Mouse (Mus musculus): ENCODE measurements around the gene Sh2d7.

Gene Sh2d7

GRCm38 (mm10) chr9:54538684-54539083, at the start of gene Sh2d7:
Gene Sh2d7, plus strand, starts transcription at chr9:54538984.
- no peak for DNase-seq (ENCODE audit: low read depth, low spot score)

DNA sequence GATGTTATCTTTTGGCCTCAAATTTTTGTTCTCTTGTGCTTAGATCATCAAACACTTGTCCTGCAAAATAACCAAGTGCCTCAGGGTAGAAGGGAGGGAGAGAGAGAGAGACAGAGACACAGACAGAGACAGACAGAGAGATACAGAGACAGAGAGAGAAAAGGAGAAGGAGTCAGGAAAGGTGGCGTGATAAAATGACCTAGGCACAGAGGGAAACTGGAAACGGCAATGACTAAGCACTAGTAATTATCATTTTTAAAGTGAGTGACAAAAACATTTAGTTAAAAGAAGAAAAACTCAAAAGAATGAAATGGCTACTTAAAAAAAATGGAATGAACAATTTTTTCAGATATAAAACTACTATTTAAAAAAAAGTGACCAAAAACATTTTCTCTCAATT, 49.2 kb upstream of the Sh2d7 start:
- DNase-seq (ENCODE audit: low read depth, low spot score), result no peak

- DNase-seq (ENCODE audit: low read depth, low spot score), result no peak
Observed at GRCm38 (mm10) chr9:54490431-54490830, 48.4 kb upstream of the Sh2d7 start.

- DNase-seq (ENCODE audit: low read depth, low spot score), result no peak
Observed at GRCm38 (mm10) chr9:54499291-54499690, 39.5 kb upstream of the Sh2d7 start.

DNA sequence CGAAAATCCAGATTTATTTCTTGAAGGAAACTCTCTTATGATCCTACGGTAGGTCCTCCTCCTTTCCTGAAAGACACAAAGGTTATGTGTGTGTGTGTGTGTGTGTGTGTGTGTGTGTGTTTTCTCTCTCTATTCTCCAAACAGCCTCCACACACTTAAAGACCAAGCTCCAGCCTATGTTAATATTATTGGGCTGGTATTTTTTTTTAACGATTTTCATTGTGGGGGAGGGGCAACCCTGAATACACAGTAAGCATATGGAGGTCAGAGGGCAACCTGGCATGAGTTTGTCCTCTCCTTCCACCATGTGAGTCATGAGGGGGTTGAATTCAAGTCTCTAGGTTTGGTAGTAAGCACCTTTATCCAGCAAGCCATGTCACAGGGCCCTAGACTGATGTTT, 39.0 kb upstream of the Sh2d7 start:
- DNase-seq (ENCODE audit: low read depth, low spot score), result no peak

- DNase-seq (ENCODE audit: low read depth, low spot score), result peak; percentile 14
Observed at GRCm38 (mm10) chr9:54500832-54501452, 37.8 kb upstream of the Sh2d7 start.

DNA sequence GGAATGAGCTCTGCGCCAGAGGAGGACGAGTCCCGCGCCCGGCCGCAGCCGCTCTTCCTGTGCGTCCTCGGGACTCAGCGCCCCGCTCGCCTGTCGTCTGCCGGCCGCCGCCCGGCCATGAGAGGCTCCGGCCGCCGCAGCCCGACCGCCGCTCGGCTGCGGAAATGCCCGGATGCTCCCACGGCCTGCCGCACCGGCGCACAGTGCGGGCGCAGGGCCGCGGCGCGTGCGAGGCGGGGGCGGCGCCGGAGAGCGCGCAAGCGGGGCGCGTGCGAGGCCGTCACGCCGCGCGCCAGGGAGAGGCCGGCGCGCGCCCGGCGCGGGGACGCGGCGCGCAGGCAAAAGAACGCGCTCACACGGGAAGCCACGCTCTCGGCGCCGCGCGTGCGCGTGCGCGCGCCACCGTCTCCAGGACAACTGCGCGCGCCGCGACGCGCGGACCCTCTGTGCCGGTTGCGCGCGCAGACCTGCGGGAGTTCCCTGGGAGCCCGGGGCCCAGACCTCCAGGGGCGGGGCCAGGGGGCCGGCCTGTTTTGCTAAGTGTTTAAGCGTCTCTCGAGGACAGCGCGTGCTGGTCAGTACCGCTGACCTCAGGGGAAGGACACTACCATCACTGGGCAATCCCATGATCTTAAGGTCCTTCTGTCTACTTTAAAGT, 37.2 kb upstream of the Sh2d7 start, which contains the start of gene Dmxl2:
TSS of gene Dmxl2 (minus strand) at position 174 of the 658 bp plus-strand sequence.
- DNase-seq (ENCODE audit: low read depth, low spot score), result peak; percentile 97

- no peak for DNase-seq (ENCODE audit: low read depth, low spot score)
Observed at GRCm38 (mm10) chr9:54502111-54502495, 36.7 kb upstream of the Sh2d7 start.

- no peak for DNase-seq (ENCODE audit: low read depth, low spot score)
Observed at GRCm38 (mm10) chr9:54502873-54503272, 35.9 kb upstream of the Sh2d7 start.

DNA sequence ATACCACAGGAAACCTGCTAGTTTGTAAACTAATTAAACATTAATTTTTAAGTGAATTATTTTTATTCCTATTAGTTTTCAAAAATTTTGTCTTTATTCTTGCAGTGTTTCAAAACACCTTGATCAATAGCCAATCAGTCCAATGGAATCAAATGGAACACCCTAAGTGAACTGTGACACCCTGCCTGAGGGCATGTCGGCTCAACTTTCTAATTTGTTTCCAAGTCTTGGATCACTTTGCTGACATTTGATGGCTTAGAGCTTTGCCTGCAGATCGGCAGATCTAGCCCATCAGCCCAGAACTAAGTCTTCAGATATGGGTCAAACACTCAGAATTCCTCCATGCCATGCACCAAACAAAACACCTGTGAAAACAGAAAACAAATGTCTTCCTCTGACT, 22.8 kb upstream of the Sh2d7 start:
- DNase-seq (ENCODE audit: low read depth, low spot score), result no peak

GRCm38 (mm10) chr9:54518921-54519320, 19.9 kb upstream of the Sh2d7 start:
- DNase-seq (ENCODE audit: low read depth, low spot score), result no peak

DNA sequence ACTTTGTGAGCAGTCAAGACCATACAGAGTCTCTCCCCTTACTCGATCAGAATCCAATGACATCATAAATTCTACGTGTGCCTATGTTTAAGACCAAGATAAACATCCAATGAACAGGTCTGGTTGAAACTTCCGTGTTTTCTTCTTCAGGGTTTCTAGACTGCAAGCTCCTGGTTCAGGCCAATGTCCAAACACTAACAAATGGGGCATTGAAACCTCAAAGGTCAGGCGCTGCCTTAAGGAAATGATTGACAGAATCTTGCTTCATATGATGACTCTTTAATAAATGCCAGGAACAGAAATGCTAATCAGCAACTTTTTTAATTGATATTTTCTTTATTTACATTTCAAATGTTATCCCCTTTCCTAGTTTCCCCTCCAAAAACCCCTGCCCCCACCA, 18.5 kb upstream of the Sh2d7 start:
- DNase-seq (ENCODE audit: low read depth, low spot score), result no peak

DNA sequence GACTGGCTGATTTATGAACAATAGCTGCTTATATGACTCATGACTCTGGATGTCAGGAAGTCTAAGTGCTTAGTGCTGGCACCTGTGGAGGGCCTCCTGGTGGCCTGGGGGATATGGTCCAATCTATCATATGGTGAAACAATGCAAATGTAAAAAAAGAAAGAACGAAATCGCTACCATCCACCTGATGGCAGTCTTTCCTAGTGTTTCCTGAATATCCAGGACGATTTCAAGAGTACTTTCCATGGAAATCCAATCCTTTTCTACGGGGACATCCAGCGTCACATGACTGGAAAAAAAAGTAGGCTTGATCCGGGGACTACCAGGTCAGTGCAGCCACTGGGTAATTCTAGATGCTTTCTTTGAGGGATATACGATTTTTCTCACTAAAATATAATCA, 11.1 kb upstream of the Sh2d7 start:
- no peak for DNase-seq (ENCODE audit: low read depth, low spot score)

DNA sequence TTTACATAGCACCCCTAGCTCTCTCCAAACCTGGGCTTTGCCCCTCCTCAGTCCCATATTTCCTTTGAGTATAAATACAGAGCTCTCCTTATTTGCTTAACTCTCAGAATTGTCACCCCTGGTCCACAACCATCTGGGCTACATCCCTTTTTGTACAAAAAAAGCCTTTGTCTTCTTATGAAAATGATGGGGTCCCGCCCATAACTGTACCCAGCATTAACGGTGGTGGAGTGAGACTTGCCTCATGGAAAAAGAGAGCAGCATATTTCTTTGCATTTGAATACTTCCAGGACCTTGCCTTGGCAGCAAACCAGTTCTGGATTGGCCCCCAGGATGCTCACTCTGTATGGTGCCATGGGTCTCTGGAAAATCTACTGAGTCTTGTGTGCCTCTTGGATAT, 8.8 kb upstream of the Sh2d7 start:
- no peak for DNase-seq (ENCODE audit: low read depth, low spot score)

DNA sequence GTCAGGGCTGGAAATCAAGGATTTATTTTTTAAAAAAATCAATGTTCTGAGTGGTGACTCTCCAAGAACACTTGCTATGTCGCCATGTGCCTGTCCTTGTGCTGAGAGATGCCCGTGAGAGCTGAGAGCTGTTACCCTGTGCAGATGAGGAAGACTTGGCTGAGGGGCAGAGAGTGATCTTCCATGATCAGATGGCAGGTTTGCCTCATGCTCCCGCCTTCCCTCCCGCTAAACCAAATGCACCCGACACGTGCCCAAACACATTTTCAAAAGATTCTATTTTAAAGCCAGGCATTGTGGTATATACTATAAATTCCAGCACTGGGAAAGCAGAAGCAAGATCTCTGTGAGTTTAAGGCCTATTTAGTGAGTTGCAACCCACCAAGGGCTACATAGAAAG, 7.9 kb upstream of the Sh2d7 start:
- DNase-seq (ENCODE audit: low read depth, low spot score), result no peak

- no peak for DNase-seq (ENCODE audit: low read depth, low spot score)
Observed at GRCm38 (mm10) chr9:54531421-54531820, 7.4 kb upstream of the Sh2d7 start.

DNA sequence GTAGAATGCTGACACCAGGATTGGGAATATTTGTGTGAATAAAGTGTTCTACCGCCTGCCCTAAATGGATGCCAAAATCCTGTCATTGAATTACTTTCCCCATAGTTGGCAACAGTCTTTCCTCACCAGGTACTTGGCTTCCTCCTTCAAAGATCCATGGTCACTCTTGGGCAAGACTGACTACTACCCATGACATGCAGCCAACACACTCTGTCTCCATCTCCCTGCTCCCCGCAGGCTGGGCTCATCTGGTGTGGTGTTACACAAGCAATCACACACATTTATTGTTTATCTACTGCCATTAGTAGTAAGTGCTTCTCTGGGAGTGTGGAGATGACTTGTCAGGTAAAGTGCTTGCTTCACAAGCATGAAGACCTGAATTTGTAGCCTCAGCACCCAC, 5.9 kb upstream of the Sh2d7 start:
- no peak for DNase-seq (ENCODE audit: low read depth, low spot score)

DNA sequence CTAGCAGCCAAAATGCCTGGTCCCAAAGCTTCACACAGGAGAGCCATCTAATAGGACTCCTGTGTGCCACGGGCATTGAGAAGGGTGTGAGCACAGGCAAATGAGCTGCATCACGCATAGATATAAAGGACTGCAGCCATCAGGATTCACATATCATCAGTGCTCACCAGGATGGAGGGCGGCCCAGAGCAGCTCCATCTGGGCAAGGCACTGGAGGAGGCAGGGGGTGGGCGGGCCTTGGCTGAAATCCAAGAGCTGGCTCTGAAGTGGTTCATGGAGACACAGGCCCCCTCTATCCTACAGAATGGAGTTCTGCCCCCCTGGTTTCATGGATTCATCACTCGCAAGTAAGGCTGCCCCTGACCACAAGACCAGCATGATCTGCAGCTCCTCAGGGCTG, 4.8 kb upstream of the Sh2d7 start:
- DNase-seq (ENCODE audit: low read depth, low spot score), result peak; percentile 32

DNA sequence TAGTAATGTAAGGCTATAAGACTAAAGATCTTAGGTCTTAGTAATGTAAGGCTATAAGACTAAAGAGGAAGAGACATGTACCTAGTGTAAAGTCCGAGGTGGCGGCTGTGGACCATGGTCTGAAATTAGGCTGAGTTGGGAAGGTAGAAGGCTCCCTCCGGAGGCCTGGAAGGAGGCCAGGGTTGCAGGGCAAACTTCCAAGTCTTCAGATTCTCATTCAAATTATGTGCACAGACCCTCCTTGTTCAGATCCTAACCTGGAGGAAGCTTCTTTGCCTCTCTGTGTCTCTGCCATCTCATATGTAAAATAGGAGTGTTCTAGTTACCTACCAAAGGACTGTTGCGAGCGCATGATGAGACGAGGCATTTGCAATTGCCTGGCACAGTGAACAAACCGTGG, 2.5 kb upstream of the Sh2d7 start:
- DNase-seq (ENCODE audit: low read depth, low spot score), result no peak

GRCm38 (mm10) chr9:54537030-54537429, 1.8 kb upstream of the Sh2d7 start:
- no peak for DNase-seq (ENCODE audit: low read depth, low spot score)

DNA sequence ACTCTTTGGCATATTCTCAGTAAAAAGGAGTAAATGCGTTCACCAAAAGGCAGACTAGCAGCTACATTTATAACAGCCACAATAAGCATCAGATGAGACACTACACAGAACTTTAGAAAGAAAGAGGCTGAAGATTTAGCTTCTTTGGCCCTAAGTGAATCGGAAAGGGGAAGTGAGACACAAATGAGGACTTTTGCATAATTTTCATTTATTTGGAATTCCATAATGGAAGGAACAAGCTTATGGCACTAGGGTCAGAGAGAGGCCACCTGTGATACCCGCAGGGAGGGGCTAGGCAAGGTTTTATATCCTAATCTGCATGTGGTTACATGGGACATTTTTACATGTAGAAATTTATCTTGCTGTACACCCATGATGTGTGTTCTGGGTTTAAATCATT, 1.3 kb upstream of the Sh2d7 start:
- DNase-seq (ENCODE audit: low read depth, low spot score), result no peak

DNA sequence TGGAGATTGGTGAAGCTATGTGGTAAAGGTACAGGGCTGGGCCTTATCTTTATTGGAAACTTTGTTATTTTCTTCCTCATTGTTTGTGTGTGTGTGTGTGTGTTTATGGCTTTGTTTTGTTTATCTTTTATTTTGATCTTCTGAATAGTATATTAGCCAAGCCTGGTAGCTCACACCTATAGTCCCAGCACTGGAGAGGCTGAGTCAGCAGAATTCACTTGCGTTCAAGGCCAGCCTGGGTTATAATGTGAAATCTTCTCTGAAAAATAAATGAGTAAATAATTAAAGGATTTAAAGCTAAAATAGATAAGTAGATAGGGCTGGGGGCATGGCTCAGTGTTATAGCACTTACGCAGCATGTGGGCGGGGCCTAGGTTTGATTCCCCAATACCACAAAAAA, 540 bp upstream of the Sh2d7 start:
- DNase-seq (ENCODE audit: low read depth, low spot score), result no peak

DNA sequence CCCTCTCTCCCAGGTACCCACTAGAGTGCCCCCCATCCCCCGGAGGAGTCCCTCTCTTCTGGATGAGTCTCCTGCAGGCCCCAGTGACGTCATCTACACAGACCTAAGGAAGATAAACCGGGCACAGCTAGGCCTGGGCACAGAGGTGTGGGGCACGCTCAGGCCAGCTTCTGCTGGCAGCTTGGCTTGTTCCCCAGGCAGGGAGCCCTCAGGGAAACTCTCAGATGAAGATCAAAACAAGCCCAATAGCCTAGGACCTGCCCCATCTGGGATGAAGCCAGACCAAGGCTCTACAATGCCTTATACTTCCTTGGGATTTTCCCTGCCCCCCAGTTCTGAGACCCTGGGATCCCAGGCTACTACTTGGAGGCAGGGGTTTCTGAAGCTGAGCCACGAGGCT, 2.0 kb downstream of the Sh2d7 start:
- DNase-seq (ENCODE audit: low read depth, low spot score), result no peak
